Mouse (Mus musculus) lung, postnatal 10 days (tissue): Measurements from ENCODE around the gene Ptprcap.
"Not testable (repeated sequence)": the region's sequence is repeated elsewhere in the genome, so short reads cannot be mapped to it uniquely, and the experiment has no call there.

ENCODE experiments used
- DNase-seq: peaks from one replicate; pipeline ENCODE4 v3.0.0; 2021

Ptprcap gene

GRCm38 (mm10) chr19:4125741-4126696 lies 27.4 kb upstream of the Ptprcap start, which contains the start of gene Aip:
Gene Aip, minus strand, starts transcription at chr19:4125858.
- peak; percentile 100 for DNase-seq

GRCm38 (mm10) chr19:4126759-4127495 lies 26.5 kb upstream of the Ptprcap start:
- DNase-seq, result no peak

- DNase-seq, result no peak
Measured at GRCm38 (mm10) chr19:4129462-4129861, 23.9 kb upstream of the Ptprcap start.

- no peak for DNase-seq
Measured at GRCm38 (mm10) chr19:4130106-4130505, 23.3 kb upstream of the Ptprcap start.

- DNase-seq, result no peak
Measured at GRCm38 (mm10) chr19:4131075-4131474, 22.3 kb upstream of the Ptprcap start.

- DNase-seq, result no peak
Measured at GRCm38 (mm10) chr19:4131768-4132167, 21.6 kb upstream of the Ptprcap start.

- DNase-seq, result no peak
Measured at GRCm38 (mm10) chr19:4134354-4134753, 19.1 kb upstream of the Ptprcap start.

GRCm38 (mm10) chr19:4135229-4135962 lies 18.0 kb upstream of the Ptprcap start:
- DNase-seq, result not testable (repeated sequence)

- not testable (repeated sequence) for DNase-seq
Measured at GRCm38 (mm10) chr19:4135963-4136345, 17.4 kb upstream of the Ptprcap start.

GRCm38 (mm10) chr19:4136463-4136862 lies 16.9 kb upstream of the Ptprcap start:
- DNase-seq, result no peak

- DNase-seq, result no peak
Measured at GRCm38 (mm10) chr19:4137913-4138312, 15.5 kb upstream of the Ptprcap start.

- no peak for DNase-seq
Measured at GRCm38 (mm10) chr19:4139446-4139845, 14.0 kb upstream of the Ptprcap start, which contains the start of gene Gpr152. Gene Gpr152, plus strand, starts transcription at chr19:4139787.

- no peak for DNase-seq
Measured at GRCm38 (mm10) chr19:4140147-4140546, 13.3 kb upstream of the Ptprcap start.

GRCm38 (mm10) chr19:4142416-4143173 lies 10.8 kb upstream of the Ptprcap start:
- DNase-seq, result no peak

- DNase-seq, result no peak
Measured at GRCm38 (mm10) chr19:4143759-4144268, 9.6 kb upstream of the Ptprcap start, which contains the start of gene Cabp4. Gene Cabp4, minus strand, starts transcription at chr19:4144033.

- DNase-seq, result no peak
Measured at GRCm38 (mm10) chr19:4144550-4145498, 8.6 kb upstream of the Ptprcap start.

GRCm38 (mm10) chr19:4145936-4146335 lies 7.5 kb upstream of the Ptprcap start:
- DNase-seq, result no peak

- no peak for DNase-seq
Measured at GRCm38 (mm10) chr19:4146366-4147021, 6.9 kb upstream of the Ptprcap start.

- no peak for DNase-seq
Measured at GRCm38 (mm10) chr19:4147022-4147405, 6.4 kb upstream of the Ptprcap start.
